Mouse (Mus musculus) gastrocnemius, adult 18-20 months (tissue): Measurements from ENCODE around the gene Ccdc42. TPM values are rescaled to one million over a fixed set of nuclear protein-coding genes. Genes with fewer than 3 reads are reported as not detected.

Source experiments
- DNase-seq: peaks from one replicate; pipeline ENCODE4 v3.0.0; 2021; ENCODE audit warnings: low spot score
- total RNA-seq, 2 experiments: library from RNA; stranded (reverse); gene quantifications; 2 replicates each; pipeline ENCODE4 v1.2.3; 2021

Gene Ccdc42
- total RNA-seq, 2 experiments from 2014 or later, result not detected

DNA sequence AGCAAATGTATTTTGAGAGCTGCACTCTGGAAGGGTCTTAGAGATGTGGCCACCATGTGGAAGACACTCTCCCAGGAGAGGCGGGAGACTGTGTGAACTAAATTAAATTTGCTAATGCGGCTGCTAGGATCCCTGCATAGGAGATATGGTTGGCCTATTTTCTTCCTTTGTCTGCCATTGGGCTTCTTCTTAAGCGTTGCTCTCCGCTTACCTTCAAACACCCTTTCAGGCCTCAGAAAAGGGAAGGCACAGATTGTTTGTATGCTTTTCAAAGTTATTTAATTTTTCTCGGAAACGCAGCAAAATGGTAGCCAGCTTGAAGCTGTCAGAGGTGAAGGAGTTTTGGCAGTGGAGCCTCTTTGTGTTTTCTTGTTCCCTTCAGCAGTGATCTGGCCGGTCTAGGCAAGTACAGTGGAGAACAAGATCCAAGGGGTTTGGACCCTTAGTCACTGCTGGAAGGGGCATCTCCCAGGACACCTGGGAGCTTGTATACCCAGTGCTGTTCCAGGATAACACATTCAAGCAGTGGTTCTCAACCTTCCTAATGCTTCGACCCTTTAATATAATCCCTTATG, 2.8 kb upstream of the Ccdc42 start:
- DNase-seq, result no peak

- no peak for DNase-seq
Measured at GRCm38 (mm10) chr11:68585890-68586289, 931 bp upstream of the Ccdc42 start.

DNA sequence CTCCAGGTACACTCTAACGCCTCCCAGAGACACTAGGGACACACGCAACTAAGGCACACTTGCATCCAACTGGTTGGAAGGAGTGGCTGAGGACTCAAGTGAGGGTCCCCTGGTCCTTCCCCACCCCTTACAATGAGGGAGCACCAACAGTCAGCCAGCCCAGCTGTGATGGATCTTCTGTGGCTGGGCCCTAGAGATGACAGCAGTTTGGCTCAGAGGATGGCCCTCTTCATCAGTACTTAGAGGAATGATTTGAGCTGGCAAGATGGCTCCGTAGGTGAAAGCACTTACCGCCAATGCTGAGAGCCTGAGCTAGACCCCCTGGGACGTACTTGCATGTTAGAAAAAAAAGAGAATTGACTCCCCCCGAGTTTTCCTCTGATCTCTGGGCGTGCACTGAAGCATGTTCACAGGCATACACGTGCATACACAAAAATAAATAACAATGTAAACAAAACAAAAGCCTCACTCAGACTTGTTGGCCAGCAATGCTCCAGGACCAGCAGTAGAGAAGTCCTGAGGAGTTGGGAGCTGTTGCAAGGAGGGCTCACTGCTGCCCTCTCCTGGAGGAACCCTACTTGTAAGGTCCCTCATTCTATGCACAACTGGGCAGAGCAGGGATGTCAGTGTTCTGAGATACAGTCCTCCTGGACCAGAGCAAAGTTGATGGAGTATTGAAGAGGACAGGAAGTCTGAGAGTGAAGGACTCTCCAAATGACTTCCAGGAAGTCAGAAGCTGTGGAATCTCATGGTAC, 2.4 kb downstream of the Ccdc42 start:
- peak; percentile 77 for DNase-seq

DNA sequence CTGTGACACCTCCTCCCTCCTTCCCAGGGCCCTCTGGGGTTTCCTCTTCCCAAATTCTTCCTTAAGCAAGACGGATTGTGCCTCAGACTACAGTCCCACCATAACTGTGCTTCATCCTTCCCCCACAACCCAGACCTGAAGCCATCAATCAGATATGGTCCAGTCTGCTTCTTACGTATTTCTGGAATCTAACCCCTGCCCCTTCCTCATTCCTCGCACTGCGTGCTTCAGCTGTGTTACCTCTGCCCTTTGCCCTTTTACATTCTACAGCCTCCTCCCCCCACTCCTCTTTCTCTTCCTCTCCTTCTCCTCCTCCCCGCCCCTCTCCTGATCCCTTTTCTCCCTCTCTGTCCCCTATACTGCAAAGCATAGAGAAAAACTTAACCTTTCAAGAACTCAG, 4.9 kb downstream of the Ccdc42 start:
- no peak for DNase-seq

DNA sequence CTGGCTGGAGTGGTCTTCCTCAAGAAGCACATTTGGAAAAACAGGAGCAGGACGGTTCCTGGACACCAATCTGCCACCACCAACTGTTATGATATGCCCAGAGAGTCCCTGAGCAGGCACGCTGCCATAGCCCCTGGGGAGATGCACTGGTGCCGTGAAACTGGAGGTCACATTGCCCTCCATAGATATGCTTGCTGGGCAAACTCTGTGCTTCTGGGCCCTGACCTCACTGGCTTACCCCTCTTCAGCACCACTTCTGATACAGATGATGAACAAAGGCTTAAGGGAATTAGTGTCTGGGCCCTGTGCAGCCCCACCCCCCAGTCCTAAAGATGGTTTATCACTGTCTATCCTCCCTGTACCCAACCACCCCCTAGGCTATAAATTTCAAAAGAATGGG, 6.4 kb downstream of the Ccdc42 start:
- no peak for DNase-seq

DNA sequence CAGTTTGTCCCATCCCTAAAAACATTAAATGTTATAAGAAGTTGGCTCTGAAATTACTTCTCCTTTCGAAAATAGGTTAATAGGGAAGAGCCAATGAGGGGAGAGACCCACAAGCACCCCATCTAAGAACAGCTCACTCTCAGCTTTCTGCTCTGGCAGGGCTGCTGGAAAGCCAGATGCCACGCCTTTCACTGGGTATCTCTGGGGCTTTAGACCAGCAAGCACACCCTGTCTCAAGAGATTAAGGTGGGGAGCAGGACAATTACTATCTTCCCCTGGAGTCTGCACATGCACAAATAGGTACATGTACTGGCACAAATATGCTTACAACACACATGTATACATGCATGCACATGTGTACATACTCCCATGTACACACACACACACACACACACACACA, 11.1 kb downstream of the Ccdc42 start:
- DNase-seq, result no peak

- DNase-seq, result no peak
Measured at GRCm38 (mm10) chr11:68600551-68601021, 13.8 kb downstream of the Ccdc42 start.

DNA sequence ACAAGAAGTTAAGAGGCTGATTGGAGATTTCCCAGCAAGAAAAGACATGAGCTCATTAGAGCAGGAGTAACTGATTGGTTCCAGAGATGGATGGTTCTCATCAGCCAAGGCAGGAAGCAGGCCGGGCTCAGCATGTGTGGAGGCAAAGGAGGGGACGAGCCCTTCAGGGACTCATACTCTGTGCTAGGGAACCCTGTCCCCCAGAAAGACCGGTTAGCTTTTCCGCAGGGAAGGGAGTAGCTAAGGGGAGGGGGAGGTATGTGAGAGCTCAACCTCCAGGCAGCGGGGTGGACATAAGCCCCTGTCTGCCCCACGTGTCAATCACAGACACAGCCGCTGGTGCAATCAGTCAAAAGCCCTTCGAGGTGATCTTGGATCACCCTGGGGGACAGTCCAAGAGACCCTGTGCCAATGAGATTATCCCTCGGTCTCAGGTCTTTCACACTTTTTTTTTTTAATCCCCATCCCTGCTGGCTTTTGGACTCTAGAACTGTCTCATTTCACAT, 14.7 kb downstream of the Ccdc42 start:
- peak; percentile 31 for DNase-seq

GRCm38 (mm10) chr11:68602200-68602931, 15.5 kb downstream of the Ccdc42 start:
- DNase-seq, result peak; percentile 39

GRCm38 (mm10) chr11:68607046-68607445, 20.2 kb downstream of the Ccdc42 start:
- no peak for DNase-seq

GRCm38 (mm10) chr11:68609910-68610566, 23.2 kb downstream of the Ccdc42 start:
- no peak for DNase-seq

GRCm38 (mm10) chr11:68610567-68610947, 23.7 kb downstream of the Ccdc42 start:
- DNase-seq, result no peak

DNA sequence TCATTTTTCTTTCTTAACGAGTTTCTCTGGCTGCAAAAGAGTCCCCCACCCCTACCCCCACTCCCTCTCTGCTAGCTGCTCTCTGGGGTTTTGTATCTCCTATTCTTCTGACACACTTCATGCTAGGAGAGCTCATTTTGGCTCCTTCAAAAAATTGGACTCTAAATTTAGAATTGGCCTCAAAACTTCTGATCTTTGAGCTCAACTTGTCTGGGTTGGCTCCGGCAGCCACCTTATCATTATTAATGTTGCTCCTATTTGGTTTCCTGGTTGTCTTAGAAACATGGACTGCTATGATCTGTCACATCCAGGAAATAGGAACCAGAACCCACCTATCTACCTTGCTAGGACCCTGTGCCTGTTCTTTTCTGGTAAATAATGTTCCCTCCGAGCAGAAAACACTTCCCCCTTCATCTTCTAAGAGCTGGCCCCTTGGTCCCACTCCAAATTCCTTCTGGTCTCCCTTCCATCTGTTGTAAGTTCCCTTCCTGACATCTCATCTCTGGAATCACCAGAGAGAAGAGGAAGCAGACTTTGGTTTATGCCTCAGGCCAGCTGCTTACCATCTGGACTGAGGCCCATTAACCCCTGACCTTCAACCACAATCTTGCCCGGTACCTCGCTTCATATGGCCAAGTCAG, 26.4 kb downstream of the Ccdc42 start:
- no peak for DNase-seq

GRCm38 (mm10) chr11:68622751-68623150, 35.9 kb downstream of the Ccdc42 start:
- DNase-seq, result peak; percentile 17

- DNase-seq, result no peak
Measured at GRCm38 (mm10) chr11:68623225-68623870, 36.5 kb downstream of the Ccdc42 start.

- DNase-seq, result no peak
Measured at GRCm38 (mm10) chr11:68623871-68624258, 37.0 kb downstream of the Ccdc42 start.

DNA sequence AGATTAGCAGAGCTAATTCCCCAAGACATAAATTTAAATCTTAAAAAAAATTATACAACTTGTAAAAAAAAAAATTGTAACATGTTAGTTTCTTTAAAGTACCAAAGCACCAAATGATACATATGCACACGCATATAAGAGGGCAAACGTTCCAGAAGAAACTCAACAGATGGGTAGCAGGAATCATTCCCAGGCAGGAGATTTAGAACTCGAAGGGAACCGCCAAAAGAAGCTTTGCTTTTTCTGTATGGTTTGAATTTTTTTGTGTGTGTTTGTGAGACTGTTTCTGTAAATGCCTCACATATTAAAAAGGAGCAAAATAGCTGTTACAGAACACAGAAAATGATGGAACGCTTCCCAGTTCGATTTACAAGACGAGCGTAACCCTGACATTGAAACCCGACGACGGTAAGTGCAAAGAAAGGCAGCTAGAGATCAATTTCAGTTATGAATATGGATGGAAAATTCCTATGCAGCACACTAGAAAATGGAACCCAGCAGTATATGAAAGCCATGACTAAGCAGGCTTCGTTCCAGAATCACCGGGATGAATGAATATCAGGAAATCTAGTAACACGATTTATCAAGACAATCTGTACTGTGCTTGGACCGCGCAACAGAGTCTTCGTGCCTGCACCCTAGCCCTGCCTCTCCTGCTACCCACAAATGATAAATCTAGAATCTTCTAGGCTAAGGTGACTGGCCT, 44.9 kb downstream of the Ccdc42 start:
- no peak for DNase-seq

DNA sequence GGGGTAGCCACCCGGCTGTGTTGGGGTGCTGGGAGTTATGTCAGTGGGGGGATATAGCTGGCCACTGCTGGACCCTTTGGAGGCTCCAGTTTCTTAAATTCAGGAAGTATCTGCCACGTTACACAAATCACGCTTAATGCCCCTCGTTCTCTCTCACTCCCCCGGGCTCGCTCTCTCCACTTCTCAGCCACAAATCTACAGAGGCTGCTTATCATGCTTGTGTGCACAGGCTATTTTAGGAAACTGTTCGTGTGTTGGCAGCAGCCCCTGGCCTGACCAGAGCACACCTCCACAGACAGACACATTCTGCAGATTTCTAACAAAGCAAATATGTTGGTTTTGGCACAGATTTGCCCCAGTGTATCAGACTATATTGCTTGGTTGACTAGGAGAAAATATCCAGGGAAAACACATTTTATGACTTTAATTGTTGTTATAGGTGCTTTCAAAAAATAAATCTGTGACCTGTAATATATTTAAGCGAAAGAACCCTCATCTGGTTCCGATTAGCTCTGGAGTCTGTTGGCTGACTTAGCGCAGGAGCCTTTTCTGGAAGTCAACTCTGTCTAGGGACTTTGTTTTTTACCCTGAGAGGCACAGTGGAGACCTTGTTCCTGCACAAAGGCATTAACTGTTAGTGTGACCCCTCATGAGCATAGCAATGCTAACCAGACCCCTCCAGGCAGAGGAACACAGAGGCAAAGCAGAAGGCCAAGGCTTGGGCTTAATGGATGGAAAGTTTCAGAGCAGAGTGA, 51.2 kb downstream of the Ccdc42 start:
- DNase-seq, result no peak

DNA sequence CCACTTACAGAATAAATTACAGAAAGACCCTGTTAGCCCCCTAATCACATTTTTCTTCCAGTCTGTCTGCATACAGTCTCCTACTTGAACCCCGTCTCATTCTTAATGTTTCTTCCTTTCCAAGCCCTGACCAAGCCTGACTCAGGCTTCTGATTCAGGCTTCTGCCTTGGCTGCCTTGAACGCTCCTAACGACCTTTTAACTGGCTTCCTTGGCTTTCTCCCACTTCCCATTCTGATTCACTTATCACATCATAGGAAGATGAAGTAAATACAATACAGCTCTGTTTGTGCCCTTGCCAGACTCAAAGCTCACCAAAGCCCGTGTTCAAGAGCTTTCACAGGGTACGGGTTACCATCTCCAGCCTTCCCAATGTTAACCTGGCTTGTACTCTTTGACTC, 54.5 kb downstream of the Ccdc42 start:
- no peak for DNase-seq
